Mouse (Mus musculus) CH12.LX (cell line): ENCODE data around the gene Sema3b. TPM values are rescaled to one million over a fixed set of nuclear protein-coding genes. Genes with fewer than 3 reads are reported as not detected.

Experiments used
- DNase-seq: peaks from one replicate; pipeline ENCODE4 v3.0.0-alpha.2; 2013; ENCODE audit errors: extremely low read depth
- H3K27ac ChIP-seq: 2 replicates; pipeline ENCODE4 v1.5.1; 2012; ENCODE audit warnings: low read depth, mild to moderate bottlenecking, control low read depth, moderate library complexity; ENCODE audit not compliant: insufficient read depth
- H3K27me3 ChIP-seq: replicated peaks from 2 replicates; pipeline ENCODE3; 2012; ENCODE audit warnings: inconsistent platforms
- H3K36me3 ChIP-seq, 2 experiments: replicated peaks in 1 of 2; 2 replicates each; pipeline versions ENCODE3 to v1.6.1; 2012; ENCODE audit warnings: inconsistent platforms in 1 of 2, low read length in 1 of 2, mild to moderate bottlenecking in 1 of 2, mixed read lengths in 1 of 2, moderate library complexity in 1 of 2; ENCODE audit not compliant: control insufficient read depth in 1 of 2, insufficient read depth in 1 of 2
- H3K4me1 ChIP-seq, 2 experiments: 2 replicates each; pipeline ENCODE4 v1.6.1; 2012; ENCODE audit warnings: inconsistent platforms in 1 of 2, moderate library complexity in 1 of 2; ENCODE audit not compliant: insufficient read depth in 2 of 2, control insufficient read depth in 1 of 2
- H3K4me2 ChIP-seq: 2 replicates; pipeline ENCODE4 v1.6.1; 2012; ENCODE audit warnings: low read depth, mild to moderate bottlenecking, control low read depth; ENCODE audit not compliant: poor library complexity, insufficient read depth, severe bottlenecking
- H3K4me3 ChIP-seq, 3 experiments: fragments of 150-350 bp in 1 of 3; sonication (generic) in 1 of 3; replicated peaks in 1 of 3; 2 replicates each; pipeline versions ENCODE3 to v1.5.1; 2011 to 2012; ENCODE audit warnings: low read depth in 2 of 3, low read length in 2 of 3, mild to moderate bottlenecking in 2 of 3, moderate library complexity in 2 of 3, control low read depth in 1 of 3, improper control_type of control experiment in 1 of 3, inconsistent platforms in 1 of 3, mixed read lengths in 1 of 3; ENCODE audit not compliant: poor library complexity in 1 of 3
- H3K79me2 ChIP-seq: replicated peaks from 2 replicates; pipeline ENCODE4 v1.6.1; 2012; ENCODE audit warnings: mild to moderate bottlenecking, moderate library complexity; ENCODE audit not compliant: control insufficient read depth, poor library complexity, insufficient read depth, severe bottlenecking; ENCODE audit errors: extremely low read depth
- H3K9ac ChIP-seq: 2 replicates; pipeline ENCODE4 v1.6.1; 2012; ENCODE audit warnings: low read depth, mild to moderate bottlenecking, control low read depth, moderate library complexity; ENCODE audit not compliant: insufficient read depth
- H3K9me3 ChIP-seq: replicated peaks from 2 replicates; pipeline ENCODE3; 2012; ENCODE audit warnings: low read length, inconsistent platforms, mixed read lengths
- CHD1 ChIP-seq: IDR thresholded peaks from 2 replicates; pipeline ENCODE4 v1.6.1; 2012; ENCODE audit warnings: low read depth, low read length, improper control_type of control experiment, inconsistent platforms
- CHD2 ChIP-seq: IDR thresholded peaks from 2 replicates; pipeline ENCODE4 v1.6.1; 2011; ENCODE audit warnings: low read length, improper control_type of control experiment
- CTCF ChIP-seq, 2 experiments: IDR thresholded peaks in 1 of 2; conservative IDR thresholded peaks in 1 of 2; 2 replicates each; pipeline ENCODE4 v1.5.1; 2011 to 2012; ENCODE audit warnings: low read depth in 2 of 2, low read length in 2 of 2, improper control_type of control experiment in 1 of 2, inconsistent platforms in 1 of 2, mild to moderate bottlenecking in 1 of 2, moderate library complexity in 1 of 2
- ELF1 ChIP-seq: IDR thresholded peaks from 2 replicates; pipeline ENCODE4 v1.6.1; 2014; ENCODE audit warnings: low read depth, mild to moderate bottlenecking, inconsistent platforms, low read length, improper control_type of control experiment
- ETS1 ChIP-seq: conservative IDR thresholded peaks from 2 replicates; pipeline ENCODE4 v1.6.1; 2012; ENCODE audit warnings: low read depth, mild to moderate bottlenecking, inconsistent platforms, low read length, improper control_type of control experiment, moderate library complexity
- HCFC1 ChIP-seq: IDR thresholded peaks from 2 replicates; pipeline ENCODE4 v1.6.1; 2012; ENCODE audit warnings: low read depth, mild to moderate bottlenecking, inconsistent platforms, low read length, improper control_type of control experiment
- IRF4 ChIP-seq: IDR thresholded peaks from 2 replicates; pipeline ENCODE4 v1.6.1; 2014; ENCODE audit warnings: low read depth, mild to moderate bottlenecking, inconsistent platforms, low read length, improper control_type of control experiment
- JUN ChIP-seq: IDR thresholded peaks from 2 replicates; pipeline ENCODE4 v1.6.1; 2011; ENCODE audit warnings: low read depth, mild to moderate bottlenecking, low read length, improper control_type of control experiment, moderate library complexity; ENCODE audit not compliant: insufficient read depth
- JUND ChIP-seq: conservative IDR thresholded peaks from 2 replicates; pipeline ENCODE4 v1.6.1; 2011; ENCODE audit warnings: low read depth, low read length, improper control_type of control experiment
- KAT2A ChIP-seq: IDR thresholded peaks from 2 replicates; pipeline ENCODE4 v1.6.1; 2012; ENCODE audit warnings: low read length, improper control_type of control experiment, inconsistent platforms; ENCODE audit not compliant: insufficient replicate concordance
- MEF2A ChIP-seq: IDR thresholded peaks from 2 replicates; pipeline ENCODE4 v1.6.1; 2014; ENCODE audit warnings: low read depth, mild to moderate bottlenecking, inconsistent platforms, low read length, improper control_type of control experiment, borderline replicate concordance
- MXI1 ChIP-seq: IDR thresholded peaks from 2 replicates; pipeline ENCODE4 v1.6.1; 2011; ENCODE audit warnings: mild to moderate bottlenecking, low read depth, low read length, improper control_type of control experiment
- NELFE ChIP-seq: IDR thresholded peaks from 2 replicates; pipeline ENCODE4 v1.6.1; 2011; ENCODE audit warnings: low read depth, low read length, improper control_type of control experiment
- NRF1 ChIP-seq: IDR thresholded peaks from 2 replicates; pipeline ENCODE4 v1.6.1; 2014; ENCODE audit warnings: low read depth, mild to moderate bottlenecking, inconsistent platforms, low read length, improper control_type of control experiment, moderate library complexity
- POLR2A ChIP-seq: IDR thresholded peaks from 2 replicates; pipeline ENCODE4 v1.6.1; 2011; ENCODE audit warnings: low read depth, mild to moderate bottlenecking, improper control_type of control experiment, low read length
- POLR2AphosphoS2 ChIP-seq: IDR thresholded peaks from 2 replicates; pipeline ENCODE4 v1.6.1; 2011; ENCODE audit warnings: low read depth, low read length, improper control_type of control experiment
- TBP ChIP-seq: conservative IDR thresholded peaks from 2 replicates; pipeline ENCODE4 v1.6.1; 2011; ENCODE audit warnings: low read depth, low read length, improper control_type of control experiment
- TCF12 ChIP-seq: IDR thresholded peaks from 2 replicates; pipeline ENCODE4 v1.6.1; 2014; ENCODE audit warnings: low read depth, mild to moderate bottlenecking, inconsistent platforms, low read length, improper control_type of control experiment
- UBTF ChIP-seq: IDR thresholded peaks from 2 replicates; pipeline ENCODE4 v1.6.1; 2012; ENCODE audit warnings: low read depth, mild to moderate bottlenecking, inconsistent platforms, low read length, improper control_type of control experiment, moderate library complexity
- ZC3H11A ChIP-seq: IDR thresholded peaks from 2 replicates; pipeline ENCODE4 v1.6.1; 2012; ENCODE audit warnings: low read depth, mild to moderate bottlenecking, inconsistent platforms, low read length, improper control_type of control experiment
- ZMIZ1 ChIP-seq: IDR thresholded peaks from 2 replicates; pipeline ENCODE4 v1.6.1; 2012; ENCODE audit warnings: low read depth, mild to moderate bottlenecking, inconsistent platforms, low read length, improper control_type of control experiment
- dilution Hi-C: fragments of 300-500 bp; cut with MboI; formaldehyde crosslinking; loops from 2 replicates; pipeline ENCODE4 v1.14.3; 2020; ENCODE audit warnings: low sequenced_read_pairs; ENCODE audit not compliant: extremely low pct_unique_long_range_greater_than_20kb, extremely low pct_ligation_motif_present
- in situ Hi-C: fragments of 300-500 bp; cut with MboI; formaldehyde crosslinking; loops from 3 replicates; pipeline ENCODE4 v1.14.3; 2019; ENCODE audit warnings: low sequenced_read_pairs, low pct_ligation_motif_present, low pct_unique_long_range_greater_than_20kb, mixed read lengths
- polyA plus RNA-seq: library from polyadenylated mRNA; unstranded; fragments of >175 nt; gene quantifications from 2 replicates; pipeline ENCODE4 v1.2.1, GENCODE M21; 2012; ENCODE audit warnings: low read depth; ENCODE audit not compliant: insufficient read length
- total RNA-seq, 2 experiments: library from RNA; depleted of rRNA; stranded (reverse); fragments of 300-350 nt in 1 of 2; fragments of >200 nt in 1 of 2; gene quantifications; 2 replicates each; pipeline ENCODE4 v1.2.3; 2012 to 2014

Sema3b gene
- total and polyA plus RNA-seq, 3 experiments = 4.3 to 11.6 (median 8.0) TPM

DNA sequence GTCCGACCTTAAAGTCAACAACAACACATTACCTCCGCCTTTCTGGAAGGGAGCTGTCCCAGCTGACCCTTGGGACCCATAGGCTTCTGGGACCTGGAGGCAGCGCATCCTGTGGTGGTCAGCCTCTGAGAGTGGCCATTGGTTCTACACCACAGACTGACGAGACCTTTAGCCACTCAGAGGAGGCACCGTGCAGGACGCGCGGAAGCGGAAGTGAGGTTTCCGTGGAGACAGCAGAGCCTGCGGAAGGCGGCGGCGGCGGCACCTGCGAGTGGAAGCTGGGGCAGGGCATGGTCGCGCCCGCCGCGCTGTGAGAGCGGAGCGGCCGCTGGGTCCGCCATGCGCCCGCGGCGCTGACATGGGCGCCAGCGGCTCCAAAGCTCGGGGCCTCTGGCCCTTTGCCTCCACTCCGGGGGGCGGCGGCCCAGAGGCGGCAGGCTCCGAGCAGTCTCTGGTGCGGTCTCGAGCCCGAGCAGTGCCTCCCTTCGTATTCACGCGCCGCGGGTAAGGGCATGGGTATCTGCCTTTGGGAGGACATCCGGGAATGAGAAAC lies 45.9 kb downstream of the Sema3b start, which contains the start of gene Tusc2:
Gene Tusc2, plus strand, starts transcription at position 227 of the 553 bp plus-strand sequence.
- peak; percentile 94 for DNase-seq
- in situ Hi-C loops = no loop called here
- Histone ChIP-seq H3K9ac (peak within 1 kb of the TSS; percentile 64), H3K36me3 (peaks cover 42 to 68% of the 10 kb centered on the region in 2 experiments), H3K79me2 (peaks cover 9% of the 10 kb centered on the region), H3K27ac (no peak within 1 kb of the TSS), H3K4me1 (peaks cover 16 to 45% of the 10 kb centered on the region in 2 experiments), H3K9me3 (no peaks in the 10 kb centered on the region), H3K27me3 (no peaks in the 10 kb centered on the region), H3K4me3 (peak within 1 kb of the TSS; percentile 71 to 85 (median 79)), H3K4me2 (peak within 1 kb of the TSS; percentile 87)
- dilution Hi-C loops = no loop called here
- peak; percentile 59; the same call in 1 of the 2 replicates for TF ChIP-seq IRF4
- 0 out of 2 replicates have a peak, but pooled peaks have one; percentile 21 for TF ChIP-seq ETS1
- TF ChIP-seq ZMIZ1 = peak; percentile 83
- TF ChIP-seq UBTF = no peak
- no peak for TF ChIP-seq CTCF (conservative IDR thresholded peaks at IDR 0.05 in 1 of 2, IDR thresholded peaks at IDR 0.05 in 1 of 2; ENCODE audit: low read depth in 2 of 2, low read length in 2 of 2)
- TF ChIP-seq NRF1 = peak; percentile 53
- peak; percentile 96 for TF ChIP-seq POLR2AphosphoS2
- TF ChIP-seq CHD2 = peak; percentile 90
- TF ChIP-seq MXI1 = peak; percentile 97
- peak; percentile 56; the same call in 1 of the 2 replicates for TF ChIP-seq KAT2A
- TF ChIP-seq NELFE = peak; percentile 60; the same call in 1 of the 2 replicates
- peak; percentile 94 for TF ChIP-seq ELF1
- TF ChIP-seq CHD1 = no peak
- peak; percentile 76 for TF ChIP-seq POLR2A
- 0 out of 2 replicates have a peak, but pooled peaks have one; percentile 25 for TF ChIP-seq TCF12
- TF ChIP-seq HCFC1 = peak; percentile 84
- no peak for TF ChIP-seq JUN
- peak; percentile 12; the same call in 1 of the 2 replicates for TF ChIP-seq MEF2A

DNA sequence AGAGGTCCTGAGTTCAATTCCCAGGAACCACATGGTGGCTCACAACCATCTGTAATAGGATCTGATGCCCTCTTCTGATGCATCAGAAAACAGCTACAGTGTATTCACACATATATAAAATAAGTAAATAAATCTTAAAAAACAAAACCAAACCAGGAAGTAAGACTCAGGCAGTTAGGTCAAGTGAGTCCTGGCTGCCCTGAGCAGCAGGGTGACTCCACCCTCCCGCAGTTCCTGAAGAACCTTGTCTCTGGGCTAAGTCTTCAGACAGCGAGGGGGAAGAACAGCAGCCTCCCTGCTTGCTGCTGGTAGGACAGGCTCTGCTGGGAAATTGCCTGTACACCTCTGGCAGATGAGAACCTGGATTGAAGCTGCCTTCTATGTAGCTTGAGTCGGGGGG lies 52.7 kb downstream of the Sema3b start:
- peaks cover 29% of the 10 kb centered on the region for H3K79me2 ChIP-seq
- peaks cover 36 to 58% of the 10 kb centered on the region in 2 experiments for H3K36me3 ChIP-seq
- H3K4me3 ChIP-seq = peak overlapping the region in 1 of 3 experiments; percentile 91
- in situ Hi-C loops (no loop called here), dilution Hi-C loops (no loop called here)
- H3K9ac ChIP-seq = peak overlapping the region; percentile 77; the same call in 1 of the 2 replicates
- TF ChIP-seq ZC3H11A (no peak), TBP (no peak), UBTF (no peak), JUND (no peak), CHD2 (no peak)
- no peak for DNase-seq
- no peaks in the 10 kb centered on the region for H3K9me3 ChIP-seq
- H3K4me1 ChIP-seq = peaks cover 10 to 22% of the 10 kb centered on the region in 2 experiments
- H3K27ac ChIP-seq = no peak overlapping the region
- H3K4me2 ChIP-seq = peak overlapping the region; percentile 90
- no peaks in the 10 kb centered on the region for H3K27me3 ChIP-seq
